Mouse (Mus musculus) midbrain, embryonic 16.5 days (tissue): ENCODE measurements around the gene Aplf. TPM values are rescaled to one million over a fixed set of nuclear protein-coding genes. Genes with fewer than 3 reads are reported as not detected.

ENCODE experiments used
- ATAC-seq: fragments of 200-750 bp; cut with Nextera tagmentation; 2 replicates; pipeline ENCODE4 v1.8.0; 2017; ENCODE audit warnings: moderate TSS enrichment
- H3K27ac ChIP-seq: fragments of 300-500 bp; sonication (generic); 2 replicates; pipeline ENCODE4 v1.5.1; 2014; ENCODE audit warnings: mild to moderate bottlenecking, low read length, mixed read lengths
- H3K27me3 ChIP-seq: fragments of 300-500 bp; sonication (generic); 2 replicates; pipeline ENCODE4 v1.6.1; 2014; ENCODE audit warnings: low read depth, low read length, mixed read lengths; ENCODE audit not compliant: control insufficient read depth, insufficient read depth
- H3K36me3 ChIP-seq: fragments of 300-500 bp; sonication (generic); 2 replicates; pipeline ENCODE4 v1.6.1; 2014; ENCODE audit warnings: mild to moderate bottlenecking, low read length, moderate library complexity, mixed read lengths; ENCODE audit not compliant: control insufficient read depth, insufficient read depth
- H3K4me1 ChIP-seq: fragments of 300-500 bp; sonication (generic); 2 replicates; pipeline ENCODE4 v1.6.1; 2014; ENCODE audit warnings: mild to moderate bottlenecking, low read length, mixed read lengths; ENCODE audit not compliant: control insufficient read depth, insufficient read depth
- H3K4me2 ChIP-seq: fragments of 300-500 bp; sonication (generic); 2 replicates; pipeline ENCODE4 v1.6.1; 2014; ENCODE audit warnings: mild to moderate bottlenecking, low read length, mixed read lengths
- H3K4me3 ChIP-seq: fragments of 300-500 bp; sonication (generic); 2 replicates; pipeline ENCODE4 v1.5.1; 2014; ENCODE audit warnings: low read depth, mild to moderate bottlenecking, low read length, moderate library complexity, mixed read lengths
- H3K9ac ChIP-seq: fragments of 300-500 bp; sonication (generic); 2 replicates; pipeline ENCODE4 v1.6.1; 2014; ENCODE audit warnings: low read depth, low read length, mixed read lengths
- H3K9me3 ChIP-seq: fragments of 300-500 bp; sonication (generic); replicated peaks from 2 replicates; pipeline ENCODE4 v1.6.1; 2014; ENCODE audit warnings: mild to moderate bottlenecking, low read length, mixed read lengths; ENCODE audit not compliant: control insufficient read depth, poor library complexity, severe bottlenecking
- WGBS: fragments of 180-500 bp; shearing (Covaris S2); extraction: QIAGEN DNeasy Blood & Tissue Kit; methylation state at CpG from one replicate; pipeline ENCODE4 v1.1.7; 2014; 5-methylcytosine and 5-hydroxymethylcytosine counted together
- polyA plus RNA-seq: library from polyadenylated mRNA; unstranded; fragments of >200 nt; fragmentation: Nextera tagmentation; extraction: Ambion mirVana; gene quantifications from 2 replicates; pipeline ENCODE4 v1.2.1, GENCODE M21; 2015

The Aplf gene
- 7.1 and 7.7 TPM in 2 replicates for polyA plus RNA-seq

- peak within 1 kb of the TSS; percentile 58 for H3K27ac ChIP-seq
- H3K4me3 ChIP-seq = peak within 1 kb of the TSS; percentile 72
- H3K9ac ChIP-seq = peak within 1 kb of the TSS; percentile 74
- under 1% methylated on average over 33 of the region's 33 CpGs for WGBS
- H3K4me2 ChIP-seq = peak within 1 kb of the TSS; percentile 89
- H3K4me1 ChIP-seq = peaks cover 12% of the 10 kb centered on the region
- no peaks in the 10 kb centered on the region for H3K9me3 ChIP-seq
- no peaks in the 10 kb centered on the region for H3K36me3 ChIP-seq
- ATAC-seq = peak; percentile 100
- H3K27me3 ChIP-seq = no peaks in the 10 kb centered on the region
Measured at GRCm38 (mm10) chr6:87671771-87672517, at the start of gene Aplf. Aplf (minus strand) TSS chr6:87672193.

GRCm38 (mm10) chr6:87714091-87714490, 42.1 kb upstream of the Aplf start:
- H3K4me3 ChIP-seq = no peak overlapping the region
- H3K27ac ChIP-seq = no peak overlapping the region
- no peak for ATAC-seq
- no peaks in the 10 kb centered on the region for H3K9me3 ChIP-seq
- no peak overlapping the region for H3K4me2 ChIP-seq
- WGBS = 91% methylated on average over 4 of the region's 4 CpGs
- H3K4me1 ChIP-seq = no peaks in the 10 kb centered on the region
- no peaks in the 10 kb centered on the region for H3K36me3 ChIP-seq
- no peak overlapping the region for H3K9ac ChIP-seq
- no peaks in the 10 kb centered on the region for H3K27me3 ChIP-seq

GRCm38 (mm10) chr6:87712311-87712710, 40.3 kb upstream of the Aplf start:
- Histone ChIP-seq H3K27ac (no peak overlapping the region), H3K9ac (no peak overlapping the region), H3K9me3 (no peaks in the 10 kb centered on the region), H3K27me3 (no peaks in the 10 kb centered on the region), H3K4me3 (no peak overlapping the region), H3K4me1 (no peaks in the 10 kb centered on the region), H3K36me3 (no peaks in the 10 kb centered on the region), H3K4me2 (no peak overlapping the region)
- WGBS = 88% methylated on average over 4 of the region's 4 CpGs
- no peak for ATAC-seq

- 45% methylated on average over 3 of the region's 3 CpGs for WGBS
Measured at GRCm38 (mm10) chr6:87706246-87706645, 34.3 kb upstream of the Aplf start.

GRCm38 (mm10) chr6:87696544-87696943, 24.6 kb upstream of the Aplf start:
- no peak overlapping the region for H3K9ac ChIP-seq
- WGBS = 82% methylated on average over 4 of the region's 4 CpGs
- no peak for ATAC-seq
- H3K27me3 ChIP-seq = no peaks in the 10 kb centered on the region
- H3K4me2 ChIP-seq = no peak overlapping the region
- H3K4me3 ChIP-seq = no peak overlapping the region
- no peaks in the 10 kb centered on the region for H3K4me1 ChIP-seq
- H3K9me3 ChIP-seq = no peaks in the 10 kb centered on the region
- no peaks in the 10 kb centered on the region for H3K36me3 ChIP-seq
- no peak overlapping the region for H3K27ac ChIP-seq

More at GRCm38 (mm10) chr6:87706246-87706645, 34.3 kb upstream of the Aplf start:
- Histone ChIP-seq H3K4me3 (no peak overlapping the region), H3K9ac (no peak overlapping the region), H3K27ac (no peak overlapping the region), H3K36me3 (no peaks in the 10 kb centered on the region), H3K4me2 (no peak overlapping the region), H3K27me3 (no peaks in the 10 kb centered on the region), H3K4me1 (no peaks in the 10 kb centered on the region), H3K9me3 (no peaks in the 10 kb centered on the region)
- ATAC-seq = no peak

- no peak overlapping the region for H3K9ac ChIP-seq
- no peaks in the 10 kb centered on the region for H3K36me3 ChIP-seq
- H3K27me3 ChIP-seq = no peaks in the 10 kb centered on the region
- ATAC-seq = no peak
- H3K27ac ChIP-seq = peak overlapping the region; percentile 47
- H3K4me2 ChIP-seq = no peak overlapping the region
- H3K4me3 ChIP-seq = no peak overlapping the region
- no peaks in the 10 kb centered on the region for H3K9me3 ChIP-seq
- 87% methylated on average over 3 of the region's 3 CpGs for WGBS
- H3K4me1 ChIP-seq = no peaks in the 10 kb centered on the region
Measured at GRCm38 (mm10) chr6:87695947-87696346, 24.0 kb upstream of the Aplf start.

- Histone ChIP-seq H3K4me2 (no peak overlapping the region), H3K36me3 (no peaks in the 10 kb centered on the region), H3K27ac (no peak overlapping the region), H3K9ac (no peak overlapping the region), H3K4me3 (no peak overlapping the region), H3K9me3 (no peaks in the 10 kb centered on the region), H3K4me1 (no peaks in the 10 kb centered on the region), H3K27me3 (no peaks in the 10 kb centered on the region)
- WGBS = 26% methylated on average over 3 of the region's 3 CpGs
- no peak for ATAC-seq
Measured at GRCm38 (mm10) chr6:87680418-87680817, 8.4 kb upstream of the Aplf start.

- Histone ChIP-seq H3K27ac (peak overlapping the region; percentile 45; the same call in 1 of the 2 replicates), H3K4me3 (peak overlapping the region; percentile 72), H3K9ac (peak overlapping the region; percentile 55; the same call in 1 of the 2 replicates), H3K4me1 (peaks cover 12% of the 10 kb centered on the region), H3K27me3 (no peaks in the 10 kb centered on the region), H3K4me2 (peak overlapping the region; percentile 52), H3K36me3 (no peaks in the 10 kb centered on the region), H3K9me3 (no peaks in the 10 kb centered on the region)
- WGBS = 53% methylated on average over 4 of the region's 4 CpGs
- peak; percentile 10 for ATAC-seq
Measured at GRCm38 (mm10) chr6:87672661-87673060, 668 bp upstream of the Aplf start.

- no peak for ATAC-seq
- no peaks in the 10 kb centered on the region for H3K9me3 ChIP-seq
- WGBS = 16% methylated on average over 8 of the region's 8 CpGs
- peaks cover 12% of the 10 kb centered on the region for H3K4me1 ChIP-seq
- no peaks in the 10 kb centered on the region for H3K36me3 ChIP-seq
- H3K9ac ChIP-seq = peak overlapping the region; percentile 74; the same call in 1 of the 2 replicates
- H3K27ac ChIP-seq = peak overlapping the region; percentile 58; the same call in 1 of the 2 replicates
- peak overlapping the region; percentile 89 for H3K4me2 ChIP-seq
- H3K4me3 ChIP-seq = peak overlapping the region; percentile 72
- H3K27me3 ChIP-seq = no peaks in the 10 kb centered on the region
Measured at GRCm38 (mm10) chr6:87671353-87671752, 640 bp downstream of the Aplf start.
